Mouse (Mus musculus) gastrocnemius, postnatal 36 days (tissue): ENCODE measurements around the gene Rnf111. TPM values are rescaled to one million over a fixed set of nuclear protein-coding genes. Genes with fewer than 3 reads are reported as not detected.

Source experiments
- microRNA-seq, 2 experiments: library from miRNA; unstranded; fragments of <30 nt; microRNA quantifications; one replicate each; pipeline ENCODE4 v1.2.0; 2021
- total RNA-seq, 2 experiments: library from RNA; stranded (reverse); gene quantifications; 2 replicates each; pipeline ENCODE4 v1.2.3; 2021

Rnf111 gene
- total RNA-seq, 2 experiments from 2014 or later, result 12.2 to 12.7 TPM

Small RNA genes lying within 50 kb of the gene (microRNA-seq; reads per million reads assigned to microRNA genes)
- 0 to 1.4 reads per million in 2 experiments for gene Mir5626

Other genes starting within 250 kb of the Rnf111 start
- under 1 TPM; 0.43 to 0.86 TPM for gene Ccnb2, start 82.2 kb downstream of the Rnf111 start, total RNA-seq
- gene Sltm, start 39.0 kb upstream of the Rnf111 start, total RNA-seq, result 10 to 100 TPM; 14.0 to 15.7 TPM
- under 1 TPM in 1 of 2 experiments, not detected in 1; 0.15 TPM for gene Gm10642, start 152.5 kb upstream of the Rnf111 start, total RNA-seq
- 10 to 100 TPM; 13.2 to 13.9 TPM for gene Mindy2, start 153.4 kb upstream of the Rnf111 start, total RNA-seq
- 10 to 100 TPM; 13.6 to 14.5 TPM for gene Adam10, start 175.3 kb upstream of the Rnf111 start, total RNA-seq